17 mouse cellular contexts compared by ENCODE assay signal in the genomic region with DNA sequence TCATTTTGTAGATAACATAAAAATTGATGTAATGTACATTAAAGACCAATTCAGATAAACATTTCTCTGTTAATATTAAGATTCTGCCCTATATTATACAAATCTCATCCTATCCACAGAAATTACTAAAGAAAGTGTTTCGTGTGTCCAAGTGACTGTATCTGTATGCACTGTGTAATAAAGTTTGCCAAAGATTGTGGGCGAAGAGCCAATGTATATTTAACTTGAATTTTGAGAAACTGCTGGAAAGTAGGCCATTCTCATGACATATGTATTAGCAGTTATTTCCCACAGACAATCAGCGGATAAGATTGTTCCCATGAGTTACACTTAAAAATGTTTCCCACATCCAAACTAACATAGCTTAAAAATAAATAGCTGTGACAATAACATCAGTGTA.
"Had no signal": no experiment of that assay in that cellular context is flagged by ENCODE, and none has a peak within 500 bp of the region (broad histone marks: within the 10 kb centered on the region; RNA-seq: fewer than 3 reads in every experiment).

No protein-coding gene starts in this region.

- H3K9me3 ChIP-seq: liver, embryonic 13.5 days; liver, embryonic 15.5 days; megakaryocyte, embryonic 14.5 days; midbrain, embryonic 13.5 days; midbrain, embryonic 15.5 days; neural tube, embryonic 12.5 days; stomach, embryonic 15.5 days had no signal

- H3K4me1 ChIP-seq: liver, embryonic 13.5 days; liver, embryonic 15.5 days; megakaryocyte, embryonic 14.5 days; midbrain, embryonic 13.5 days; midbrain, embryonic 15.5 days; neural tube, embryonic 12.5 days; stomach, embryonic 15.5 days had no signal

- ATAC-seq: liver, postnatal 0 days; midbrain, embryonic 13.5 days; midbrain, embryonic 15.5 days had no signal

- H3K4me2 ChIP-seq: liver, embryonic 13.5 days; liver, embryonic 15.5 days; midbrain, embryonic 11.5 days; midbrain, embryonic 13.5 days; midbrain, embryonic 15.5 days; neural tube, embryonic 12.5 days; stomach, embryonic 15.5 days had no signal

- H3K27me3 ChIP-seq: liver, embryonic 13.5 days; liver, embryonic 15.5 days; megakaryocyte, embryonic 14.5 days; midbrain, embryonic 13.5 days; midbrain, embryonic 15.5 days; neural tube, embryonic 12.5 days; stomach, embryonic 15.5 days had no signal

- H3K27ac ChIP-seq: liver, embryonic 13.5 days; liver, embryonic 15.5 days; macrophage; midbrain, embryonic 13.5 days; midbrain, embryonic 15.5 days; neural tube, embryonic 12.5 days; stomach, embryonic 15.5 days; stomach, postnatal 0 days had no signal

- H3K36me3 ChIP-seq: liver, embryonic 13.5 days; liver, embryonic 15.5 days; midbrain, embryonic 13.5 days; midbrain, embryonic 15.5 days; neural tube, embryonic 12.5 days; stomach, embryonic 15.5 days had no signal

- H3K4me3 ChIP-seq: liver, embryonic 13.5 days; liver, embryonic 15.5 days; megakaryocyte, embryonic 14.5 days; midbrain, embryonic 13.5 days; midbrain, embryonic 15.5 days; neural tube, embryonic 12.5 days; stomach, embryonic 15.5 days had no signal

- H3K9ac ChIP-seq: liver, embryonic 13.5 days; liver, embryonic 15.5 days; liver, postnatal 0 days; midbrain, embryonic 13.5 days; midbrain, embryonic 15.5 days; neural tube, embryonic 12.5 days; stomach, embryonic 15.5 days had no signal

- DNase-seq: liver, embryonic 13.5 days; liver, postnatal 0 days; lung, adult 2 months; lung, postnatal 14 days; right cerebral cortex, postnatal 14 days; thymus, adult 2 months; thymus, postnatal 25 days; thymus, postnatal 4 days had no signal
